Mouse (Mus musculus) gonadal fat pad, adult 2 months (tissue): ENCODE measurements around the gene Exoc7. TPM values are rescaled to one million over a fixed set of nuclear protein-coding genes. Genes with fewer than 3 reads are reported as not detected.

Experiments
- DNase-seq: peaks from one replicate; pipeline ENCODE4 v3.0.0-alpha.2; 2012; ENCODE audit warnings: low read depth
- polyA plus RNA-seq: library from polyadenylated mRNA; depleted of rRNA; stranded (reverse); fragments of >200 nt; gene quantifications from 2 replicates; pipeline ENCODE4 v1.2.3, GENCODE M21; 2012; rRNA removed

The Exoc7 gene
- 41.6 and 44.1 TPM in 2 replicates for polyA plus RNA-seq

DNA sequence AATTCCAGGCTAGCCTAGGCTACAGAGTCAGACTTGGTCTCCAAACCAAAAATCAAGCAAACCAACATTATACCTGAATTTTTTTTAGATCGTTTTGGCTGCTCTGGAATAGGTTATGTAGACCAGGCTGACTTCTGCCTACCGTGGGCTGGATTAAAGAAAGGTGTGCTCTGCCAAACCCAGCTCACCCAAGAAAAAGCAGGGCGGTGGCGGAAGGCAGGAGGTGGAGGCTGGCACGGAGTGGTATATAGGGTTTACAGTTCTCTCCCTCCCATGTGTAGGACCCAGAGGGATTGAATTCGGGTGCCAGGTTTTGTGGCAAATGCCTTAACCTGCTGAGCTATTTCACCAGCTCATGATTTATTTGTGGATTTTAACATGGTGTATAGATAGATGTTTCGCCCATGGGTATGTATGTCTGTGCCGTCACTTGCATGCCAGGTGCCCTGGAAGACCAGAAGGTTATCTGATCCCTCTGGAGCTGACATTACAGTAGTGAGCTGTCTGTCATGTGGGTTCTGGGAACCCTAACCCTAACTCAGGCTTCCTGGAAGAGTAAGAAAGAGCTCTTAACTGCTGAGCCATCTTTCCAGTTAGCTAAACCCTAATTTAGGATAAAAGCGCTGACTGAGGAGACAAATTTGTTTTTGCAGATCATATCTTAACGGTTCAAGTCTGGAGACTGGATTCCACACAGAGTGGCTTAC, at the start of gene Exoc7:
Exoc7 (minus strand) TSS at position 215 of the 707 bp plus-strand sequence.
- DNase-seq, result peak; percentile 49

DNA sequence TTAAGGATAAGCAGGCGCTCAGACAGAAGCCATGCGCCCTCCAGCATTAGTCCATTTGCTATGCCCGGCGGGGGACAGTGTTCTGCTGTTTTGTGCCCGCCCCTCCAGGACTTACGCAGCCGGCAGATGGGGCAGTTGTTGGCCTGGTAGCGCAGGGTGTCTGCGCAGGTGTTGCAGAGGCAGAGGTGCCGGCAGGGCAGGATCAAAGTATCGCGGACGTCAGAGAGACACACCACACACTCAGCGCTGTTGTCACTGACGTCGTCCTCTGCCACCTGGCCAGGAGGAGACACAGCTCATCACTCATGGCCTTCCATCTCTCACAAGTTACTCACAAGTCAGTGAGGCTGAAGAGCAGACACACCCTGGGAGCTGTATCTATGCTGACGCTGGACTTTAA, 47.5 kb upstream of the Exoc7 start:
- no peak for DNase-seq

DNA sequence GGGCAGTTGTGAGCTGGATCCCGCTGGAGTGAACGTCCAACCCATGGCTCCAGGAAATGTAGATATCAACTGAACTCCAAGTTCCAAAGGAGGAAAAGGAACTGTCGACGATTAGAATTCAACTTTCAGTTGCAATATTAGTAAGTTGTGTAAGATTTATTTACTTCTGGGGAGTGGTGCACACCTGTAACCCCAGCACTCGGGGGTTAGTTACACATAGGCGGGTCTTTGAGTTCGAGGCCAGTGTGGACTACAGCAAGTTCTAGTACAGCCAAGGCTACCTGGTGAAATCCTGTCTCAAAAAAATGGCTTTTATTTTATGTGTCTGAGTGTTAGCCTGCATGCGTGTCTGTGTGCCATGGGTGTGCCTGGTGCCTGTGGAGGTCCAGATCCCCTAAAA, 46.5 kb upstream of the Exoc7 start:
- DNase-seq, result no peak

GRCm38 (mm10) chr11:116351294-116351693, 44.3 kb upstream of the Exoc7 start:
- DNase-seq, result no peak

GRCm38 (mm10) chr11:116347955-116348354, 40.9 kb upstream of the Exoc7 start:
- no peak for DNase-seq

DNA sequence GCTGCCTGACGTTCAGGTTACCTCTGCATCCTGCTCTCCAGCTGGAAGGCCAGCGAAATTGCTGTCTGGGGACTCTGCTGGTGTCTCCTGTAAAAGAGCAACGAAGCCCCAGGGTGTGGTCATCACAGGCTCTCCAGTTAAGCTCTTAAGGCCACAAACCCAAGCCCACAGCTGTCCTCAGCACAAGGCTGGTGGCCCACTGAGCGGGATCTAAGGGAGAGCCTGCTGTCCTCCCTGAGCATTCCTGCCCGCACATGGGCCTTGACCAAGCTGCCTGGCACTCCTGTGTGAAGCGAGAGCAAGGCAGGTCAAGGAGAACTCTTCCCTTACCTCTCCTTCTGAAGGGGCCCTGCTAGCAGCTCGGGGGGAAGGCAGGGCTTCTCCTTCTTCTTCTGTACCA, 40.0 kb upstream of the Exoc7 start:
- no peak for DNase-seq

- DNase-seq, result no peak
Observed at GRCm38 (mm10) chr11:116342069-116342791, 35.2 kb upstream of the Exoc7 start.

- DNase-seq, result no peak
Observed at GRCm38 (mm10) chr11:116337531-116337930, 30.5 kb upstream of the Exoc7 start.

GRCm38 (mm10) chr11:116337000-116337399, 30.0 kb upstream of the Exoc7 start:
- no peak for DNase-seq

DNA sequence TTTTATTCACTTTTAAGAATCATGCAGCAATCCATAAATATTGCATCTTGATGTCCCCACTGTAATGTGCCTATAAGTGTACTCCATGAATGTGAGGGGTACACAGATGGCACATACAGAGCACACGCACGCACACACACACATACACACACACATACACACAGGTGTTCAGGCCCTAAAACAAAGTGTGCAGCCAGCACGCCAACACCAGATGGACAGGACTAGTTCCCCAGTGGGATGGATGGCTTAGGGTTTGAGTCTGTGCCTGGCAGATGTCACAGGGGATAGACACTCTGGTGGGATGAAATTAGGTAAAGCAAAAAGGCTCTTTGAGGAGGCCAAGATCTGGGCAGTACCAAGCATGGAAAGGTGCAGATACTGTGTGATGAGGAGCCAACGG, 29.4 kb upstream of the Exoc7 start:
- no peak for DNase-seq

DNA sequence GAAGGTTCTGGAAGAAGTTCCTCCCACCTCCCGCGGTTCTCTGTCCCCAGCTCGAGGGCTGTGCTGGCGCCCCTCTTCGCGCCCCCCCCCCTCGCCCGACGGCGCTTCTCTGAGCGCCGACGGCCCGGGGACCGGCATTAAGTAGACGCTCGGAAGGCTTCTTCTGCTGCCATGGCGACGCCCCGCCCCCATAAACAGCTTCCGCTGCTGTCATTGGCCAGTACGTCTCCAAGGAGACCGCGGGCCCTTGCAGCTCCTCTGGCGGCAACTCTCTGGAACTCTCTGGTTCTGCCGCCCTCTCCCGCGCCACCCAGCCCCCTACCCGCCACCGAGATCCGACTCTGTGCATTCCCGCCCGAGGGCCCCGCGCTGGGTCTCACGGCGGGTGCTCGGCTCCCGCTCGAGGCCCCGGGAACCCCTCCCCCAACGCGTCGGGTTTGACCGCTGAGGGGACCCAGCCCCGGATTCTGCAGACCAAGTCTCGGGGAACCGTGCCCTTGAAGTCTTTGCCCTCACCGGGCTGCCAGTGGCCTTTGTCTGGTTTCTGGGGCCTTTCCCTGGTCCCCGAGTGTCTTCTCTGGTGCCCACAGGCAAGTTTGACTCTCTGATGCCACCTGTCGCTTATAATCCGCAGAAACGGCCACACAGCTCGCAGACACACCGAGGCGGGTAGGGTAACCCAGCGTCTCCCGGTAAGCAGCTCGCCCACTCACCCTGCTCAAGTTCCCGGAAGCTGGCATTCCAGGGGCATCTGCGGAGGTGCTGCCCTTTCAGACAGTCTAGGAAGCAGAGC, 28.4 kb upstream of the Exoc7 start, which contains the start of gene Foxj1:
Foxj1 (minus strand) TSS at position 156 of the 793 bp plus-strand sequence.
- no peak for DNase-seq

GRCm38 (mm10) chr11:116334417-116334782, 27.4 kb upstream of the Exoc7 start:
- DNase-seq, result no peak

DNA sequence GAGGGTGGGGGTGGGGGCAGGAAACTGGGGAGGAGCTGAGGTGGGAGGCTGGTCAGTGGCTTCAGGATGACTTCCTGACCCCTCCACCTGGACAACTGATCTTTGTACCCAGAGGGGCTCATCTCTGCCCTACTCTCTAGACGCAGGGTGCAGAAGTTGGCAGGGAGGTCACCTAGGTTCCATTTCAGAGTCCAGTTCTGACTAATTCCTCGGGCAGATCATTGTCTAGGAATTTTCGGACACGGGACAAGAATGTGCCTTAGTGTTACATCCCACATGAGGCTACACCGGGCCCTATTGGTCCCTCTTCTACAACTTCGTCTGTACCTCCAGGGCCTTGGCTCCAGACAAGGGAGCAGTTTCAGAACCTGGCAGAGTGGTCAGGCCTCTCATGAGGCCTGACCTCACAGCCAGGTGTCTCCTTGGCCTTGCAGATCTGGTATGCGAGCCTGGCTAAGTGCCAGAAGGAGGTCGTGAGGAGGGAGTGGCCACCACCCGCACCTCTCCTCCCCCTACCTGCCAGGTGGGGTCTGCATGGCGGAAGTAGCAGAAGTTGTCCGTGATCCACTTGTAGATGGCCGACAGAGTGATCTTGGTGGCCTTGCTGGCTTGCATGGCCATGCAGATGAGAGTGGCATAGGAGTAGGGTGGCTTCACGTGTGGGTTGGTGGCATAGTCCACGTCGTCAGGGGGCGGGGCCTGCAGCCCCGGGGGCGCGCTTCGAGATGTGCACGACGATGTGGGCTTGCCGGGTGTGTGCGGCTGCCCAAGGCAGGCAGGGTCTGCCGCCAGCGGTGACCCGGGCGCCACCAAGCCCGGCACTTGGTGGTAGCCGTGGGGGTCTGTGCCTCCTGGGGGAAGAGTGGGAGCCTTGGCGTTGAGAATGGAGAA, 26.7 kb upstream of the Exoc7 start:
- no peak for DNase-seq

- no peak for DNase-seq
Observed at GRCm38 (mm10) chr11:116332983-116333270, 25.9 kb upstream of the Exoc7 start.

- no peak for DNase-seq
Observed at GRCm38 (mm10) chr11:116332232-116332982, 25.4 kb upstream of the Exoc7 start.

DNA sequence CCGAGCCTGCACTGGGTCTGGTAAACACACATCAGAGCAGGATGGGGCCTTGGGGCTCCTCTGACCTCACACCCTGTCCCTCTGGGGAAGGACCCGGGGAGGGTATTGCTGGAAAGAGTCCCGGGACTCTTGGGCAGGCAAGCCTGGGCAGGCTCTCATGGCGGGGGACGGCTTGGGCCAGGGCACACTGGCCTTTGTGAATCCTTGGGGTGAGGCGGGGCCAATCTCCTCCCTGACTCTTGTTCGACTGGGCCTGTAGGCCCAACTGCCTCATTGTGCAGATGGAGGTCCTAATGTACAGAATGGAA, 23.1 kb upstream of the Exoc7 start:
- DNase-seq, result no peak

DNA sequence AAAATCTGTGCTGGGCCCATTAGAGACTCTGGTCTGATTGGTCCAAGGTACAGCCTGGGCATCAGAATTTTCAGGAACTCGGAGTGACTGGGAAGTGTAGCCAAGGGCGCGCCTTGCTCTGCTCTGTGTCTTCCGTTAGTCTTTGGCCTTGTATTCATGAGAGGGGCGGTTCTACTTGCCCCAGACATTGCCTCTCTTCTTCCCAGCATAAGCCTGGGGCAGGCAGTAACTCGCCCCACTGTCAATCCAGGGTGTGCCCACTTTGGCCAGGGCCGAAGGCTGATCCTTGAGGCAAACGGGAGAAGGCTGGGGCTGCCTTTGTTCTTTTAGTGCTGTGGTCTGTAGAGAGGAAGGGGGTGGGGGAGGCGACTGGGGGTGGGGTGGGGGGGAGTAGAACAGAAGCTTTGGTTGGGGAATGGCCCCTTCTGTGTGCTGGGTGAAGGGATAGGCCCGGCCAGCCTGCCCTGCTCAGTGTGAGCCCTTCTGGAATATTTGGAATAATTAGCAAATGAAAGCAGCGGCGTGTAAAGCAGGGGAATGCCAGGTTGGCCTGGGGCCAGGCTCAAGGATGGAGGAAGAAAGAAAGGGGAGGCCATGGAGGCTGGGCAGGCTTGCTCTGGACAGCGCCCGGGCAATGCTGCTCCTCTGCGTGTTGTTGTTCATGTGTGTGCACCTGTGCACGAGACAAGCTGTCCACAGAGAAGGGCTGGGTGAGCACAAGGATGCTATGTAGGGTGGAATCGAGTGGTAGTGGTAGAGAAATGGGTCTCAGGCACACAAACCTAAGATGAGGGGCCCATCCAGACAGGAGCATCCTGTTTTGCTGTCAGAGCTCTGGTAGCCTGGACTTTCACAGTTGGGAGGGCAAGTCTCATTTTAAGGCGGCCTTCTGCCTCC, 22.5 kb upstream of the Exoc7 start:
- no peak for DNase-seq

- no peak for DNase-seq
Observed at GRCm38 (mm10) chr11:116326963-116327603, 20.1 kb upstream of the Exoc7 start.
